Mouse (Mus musculus): ENCODE measurements around the gene Hacd3. TPM values are rescaled to one million over a fixed set of nuclear protein-coding genes. Genes with fewer than 3 reads are reported as not detected.
"Not testable (repeated sequence)": the region's sequence is repeated elsewhere in the genome, so short reads cannot be mapped to it uniquely, and the experiment has no call there.

Gene Hacd3
- polyA plus RNA-seq, 1 experiment from 2014 or later, result 104 TPM

DNA sequence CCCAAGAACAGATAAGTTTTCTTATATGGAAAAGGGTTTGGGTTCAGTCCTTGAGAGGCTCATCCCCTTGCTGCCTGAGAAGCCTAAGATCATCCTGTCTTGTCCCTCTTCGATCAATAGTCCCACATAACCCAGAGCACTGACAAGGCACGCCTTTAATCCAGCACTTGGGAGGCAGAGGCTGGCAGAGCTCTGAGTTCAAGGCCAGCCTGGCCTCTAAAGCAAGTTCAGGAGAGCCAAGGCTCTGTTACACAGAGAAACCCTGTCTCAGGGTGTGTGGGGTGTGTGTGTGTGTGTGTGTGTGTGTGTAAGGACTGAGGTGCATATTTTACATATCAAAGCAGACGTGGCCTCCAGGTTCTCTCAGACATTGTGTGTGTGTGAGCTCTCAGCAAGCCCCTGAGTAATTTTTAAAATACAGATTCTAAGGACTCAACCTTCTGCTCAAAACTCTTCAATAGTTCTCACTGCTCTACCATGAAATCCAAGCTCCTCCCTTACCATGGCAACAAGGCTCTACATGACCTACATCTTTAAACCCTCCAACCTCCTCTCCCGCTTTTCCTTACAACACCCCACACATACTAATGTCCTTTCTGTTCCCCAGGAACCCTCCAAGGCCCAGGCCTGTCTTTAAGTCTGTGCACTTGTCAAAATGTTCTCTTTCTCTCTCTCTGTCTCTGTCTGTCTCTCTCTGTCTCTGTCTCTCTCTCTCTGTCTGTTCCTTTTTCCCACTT is 5.1 kb downstream of the Hacd3 start:
- Histone ChIP-seq H3K27ac (no peak overlapping the region), H3K27me3 (no peaks in the 10 kb centered on the region), H3K9me3 (no peaks in the 10 kb centered on the region), H3K4me1 (replicated peaks) (peaks cover 21% of the 10 kb centered on the region), H3K4me2 (no peak overlapping the region), H3K36me3 (no peaks in the 10 kb centered on the region), H3K9ac (replicated peaks) (no peak overlapping the region), H3K4me3 (replicated peaks) (no peak overlapping the region)
- WGBS, result 86% methylated on average over 4 of the region's 4 CpGs
- ATAC-seq (ENCODE audit: insufficient number of reproducible peaks, insufficient read depth, low FRiP score, low TSS enrichment, low read depth), result no peak

DNA sequence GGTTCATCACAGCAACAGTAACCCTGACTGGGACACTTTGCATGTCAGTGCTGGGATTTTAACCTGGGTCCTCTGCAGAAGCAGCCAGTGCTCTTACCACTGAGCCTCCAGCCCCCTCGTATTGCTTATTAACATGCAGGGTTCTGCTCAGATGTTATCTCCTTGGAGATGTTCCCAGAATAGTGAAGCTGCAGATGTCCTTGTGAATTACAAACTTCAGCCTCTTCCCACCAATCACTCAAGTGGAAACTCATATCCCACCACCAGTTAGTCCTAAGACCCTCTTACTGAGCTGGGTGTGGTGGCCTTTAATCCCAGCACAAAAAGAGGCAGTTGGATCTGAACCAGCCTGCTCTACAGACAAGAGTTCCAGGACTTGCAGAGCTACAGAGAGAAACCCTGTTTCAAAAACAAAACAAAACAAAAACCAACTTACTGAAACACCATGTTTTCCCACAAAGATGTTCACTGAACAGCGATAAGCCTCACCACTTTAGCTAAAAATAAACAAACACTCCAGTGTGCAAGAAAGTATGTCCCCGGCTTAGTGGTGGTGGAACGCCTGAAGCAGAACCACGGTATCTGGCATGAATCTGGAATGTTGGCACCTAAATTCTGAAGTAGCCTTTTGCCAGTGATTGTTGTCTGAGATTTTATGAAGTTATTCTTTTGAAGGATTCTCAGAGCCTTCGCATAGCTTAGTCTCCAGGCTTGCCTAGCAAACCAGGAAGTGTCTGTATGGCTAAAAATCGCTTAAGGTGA is 5.9 kb downstream of the Hacd3 start:
- Histone ChIP-seq H3K9me3 (no peaks in the 10 kb centered on the region), H3K4me2 (no peak overlapping the region), H3K36me3 (peaks cover 1% of the 10 kb centered on the region; the same call in 1 of the 2 replicates), H3K4me3 (replicated peaks) (no peak overlapping the region), H3K27ac (no peak overlapping the region), H3K9ac (replicated peaks) (no peak overlapping the region), H3K27me3 (no peaks in the 10 kb centered on the region), H3K4me1 (replicated peaks) (peaks cover 21% of the 10 kb centered on the region)
- ATAC-seq (ENCODE audit: insufficient number of reproducible peaks, insufficient read depth, low FRiP score, low TSS enrichment, low read depth), result no peak
- 89% methylated on average over 7 of the region's 7 CpGs for WGBS

DNA sequence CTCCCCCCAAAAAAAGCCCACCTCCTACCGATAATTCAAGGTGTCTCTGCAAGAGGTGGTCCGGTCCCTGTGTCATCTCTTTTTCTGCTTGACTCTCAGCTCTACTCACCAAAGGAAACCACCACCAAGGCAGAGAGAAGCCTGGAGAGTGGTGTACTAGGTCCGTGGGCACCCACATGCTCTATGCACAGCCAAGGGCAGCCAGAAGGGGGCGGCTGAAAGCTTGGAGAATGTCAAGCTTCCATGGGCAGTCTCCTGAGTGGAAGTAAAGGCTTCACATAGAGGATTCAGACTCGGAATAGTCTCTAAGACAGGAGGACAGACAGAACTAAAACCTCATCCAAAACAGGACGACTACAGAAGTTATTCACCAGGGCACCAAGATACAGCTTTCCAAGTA is 10.2 kb downstream of the Hacd3 start:
- Histone ChIP-seq H3K9ac (replicated peaks) (no peak overlapping the region), H3K4me1 (replicated peaks) (no peaks in the 10 kb centered on the region), H3K36me3 (peaks cover 35% of the 10 kb centered on the region), H3K9me3 (0 out of 2 replicates have a peak, but pooled peaks cover 4% of the 10 kb centered on the region), H3K27ac (no peak overlapping the region), H3K4me3 (replicated peaks) (no peak overlapping the region), H3K4me2 (no peak overlapping the region), H3K27me3 (no peaks in the 10 kb centered on the region)
- 61% methylated on average over 6 of the region's 6 CpGs for WGBS
- no peak for ATAC-seq (ENCODE audit: insufficient number of reproducible peaks, insufficient read depth, low FRiP score, low TSS enrichment, low read depth)

DNA sequence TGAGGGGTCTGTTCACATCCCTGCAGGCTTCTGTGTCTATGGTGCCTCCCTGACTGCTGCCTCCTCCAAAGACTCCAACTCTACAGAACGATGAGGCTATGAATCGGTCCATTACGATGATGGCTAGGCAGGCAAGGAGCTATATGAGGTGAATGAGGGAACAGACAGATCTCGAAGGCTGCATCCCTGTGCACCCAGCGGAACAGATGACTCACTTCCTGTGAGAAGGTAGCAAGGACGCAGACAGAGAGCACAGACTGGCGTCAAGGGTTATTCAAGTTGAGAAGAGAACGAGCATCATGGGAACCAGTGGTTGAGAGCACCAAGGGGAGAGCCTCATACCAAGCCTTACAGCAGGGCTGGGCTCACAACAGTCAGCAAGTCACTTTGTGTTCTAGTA is 10.9 kb downstream of the Hacd3 start:
- H3K4me3 ChIP-seq (replicated peaks), result no peak overlapping the region
- H3K36me3 ChIP-seq, result peaks cover 41% of the 10 kb centered on the region
- no peaks in the 10 kb centered on the region for H3K27me3 ChIP-seq
- H3K9ac ChIP-seq (replicated peaks), result no peak overlapping the region
- 90% methylated on average over 8 of the region's 8 CpGs for WGBS
- H3K9me3 ChIP-seq, result 0 out of 2 replicates have a peak, but pooled peaks cover 4% of the 10 kb centered on the region
- H3K4me1 ChIP-seq (replicated peaks), result no peaks in the 10 kb centered on the region
- no peak overlapping the region for H3K27ac ChIP-seq
- no peak overlapping the region for H3K4me2 ChIP-seq
- ATAC-seq (ENCODE audit: insufficient number of reproducible peaks, insufficient read depth, low FRiP score, low TSS enrichment, low read depth), result no peak

DNA sequence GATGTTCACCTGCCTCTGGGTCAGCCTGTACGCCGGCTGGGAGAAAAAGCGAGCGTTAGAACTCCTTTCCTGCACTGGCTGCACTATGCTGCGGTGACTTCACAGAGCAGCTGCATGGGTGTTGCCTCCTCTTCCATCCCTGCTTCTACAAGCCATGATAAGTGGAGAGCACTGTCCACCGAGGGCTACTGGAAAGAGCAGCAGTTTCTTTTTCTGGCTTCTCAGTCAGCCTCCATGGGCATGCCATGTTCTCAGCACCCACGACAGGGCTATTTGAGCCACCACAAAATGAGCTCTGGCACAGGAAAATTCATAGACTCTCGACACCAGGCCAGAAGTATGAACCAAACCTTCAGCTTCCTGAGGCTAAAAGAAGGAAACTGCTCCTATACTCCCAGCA is 15.8 kb downstream of the Hacd3 start:
- no peaks in the 10 kb centered on the region for H3K4me1 ChIP-seq (replicated peaks)
- H3K9me3 ChIP-seq, result 0 out of 2 replicates have a peak, but pooled peaks cover 4% of the 10 kb centered on the region
- ATAC-seq (ENCODE audit: insufficient number of reproducible peaks, insufficient read depth, low FRiP score, low TSS enrichment, low read depth), result no peak
- H3K4me2 ChIP-seq, result no peak overlapping the region
- WGBS, result 94% methylated on average over 8 of the region's 8 CpGs
- no peaks in the 10 kb centered on the region for H3K27me3 ChIP-seq
- H3K9ac ChIP-seq (replicated peaks), result no peak overlapping the region
- H3K4me3 ChIP-seq (replicated peaks), result no peak overlapping the region
- H3K27ac ChIP-seq, result no peak overlapping the region
- H3K36me3 ChIP-seq, result peaks cover 82% of the 10 kb centered on the region

DNA sequence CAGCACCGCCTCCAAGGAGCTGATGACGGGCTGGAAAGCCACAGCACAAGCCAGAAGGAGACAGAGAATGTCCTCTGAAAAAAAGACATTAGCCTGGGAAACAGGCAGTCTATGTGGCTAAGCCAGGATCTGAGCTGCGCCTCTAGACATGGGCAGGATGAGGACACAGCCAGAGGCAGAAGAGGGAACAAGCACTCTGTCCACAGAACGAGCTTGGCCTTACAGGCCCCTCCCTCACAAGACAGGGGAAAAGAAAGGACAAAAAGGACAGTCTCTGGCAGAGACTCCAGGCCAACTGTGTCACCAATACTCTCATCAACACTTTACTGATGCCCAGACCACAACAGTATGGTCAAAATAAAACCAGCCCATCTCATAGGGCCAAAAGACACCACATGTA is 20.0 kb downstream of the Hacd3 start:
- Histone ChIP-seq H3K36me3 (peaks cover 84% of the 10 kb centered on the region), H3K27ac (no peak overlapping the region), H3K9ac (replicated peaks) (no peak overlapping the region), H3K27me3 (no peaks in the 10 kb centered on the region), H3K4me3 (replicated peaks) (no peak overlapping the region), H3K4me1 (replicated peaks) (no peaks in the 10 kb centered on the region), H3K9me3 (no peaks in the 10 kb centered on the region), H3K4me2 (no peak overlapping the region)
- WGBS, result 75% methylated on average over 4 of the region's 4 CpGs
- no peak for ATAC-seq (ENCODE audit: insufficient number of reproducible peaks, insufficient read depth, low FRiP score, low TSS enrichment, low read depth)

DNA sequence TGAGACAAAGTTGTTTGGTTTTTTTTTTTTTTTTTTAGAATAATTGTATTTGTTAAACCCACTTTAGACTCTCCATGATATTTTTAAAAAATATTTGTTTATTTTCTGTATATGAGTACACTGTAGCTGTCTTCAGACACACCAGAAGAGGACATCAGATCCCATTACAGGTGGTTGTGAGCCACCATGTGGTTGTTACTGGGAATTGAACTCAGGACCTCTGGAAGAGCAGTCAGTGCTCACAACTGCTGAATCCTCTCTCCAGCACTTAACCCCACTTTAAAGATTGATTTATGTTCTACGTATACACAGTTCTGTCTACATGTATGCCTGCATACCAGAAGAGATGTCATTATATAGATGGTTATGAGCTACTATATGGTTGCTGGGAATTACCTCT is 26.0 kb downstream of the Hacd3 start:
- ATAC-seq (ENCODE audit: insufficient number of reproducible peaks, insufficient read depth, low FRiP score, low TSS enrichment, low read depth); H3K4me2 ChIP-seq; H3K4me3 ChIP-seq (replicated peaks); H3K27me3 ChIP-seq; H3K9me3 ChIP-seq; H3K4me1 ChIP-seq (replicated peaks); H3K9ac ChIP-seq (replicated peaks); H3K27ac ChIP-seq: not testable (repeated sequence)
- peaks cover 87% of the 10 kb centered on the region for H3K36me3 ChIP-seq
- 95% methylated on average over 1 of the region's 1 CpGs for WGBS

DNA sequence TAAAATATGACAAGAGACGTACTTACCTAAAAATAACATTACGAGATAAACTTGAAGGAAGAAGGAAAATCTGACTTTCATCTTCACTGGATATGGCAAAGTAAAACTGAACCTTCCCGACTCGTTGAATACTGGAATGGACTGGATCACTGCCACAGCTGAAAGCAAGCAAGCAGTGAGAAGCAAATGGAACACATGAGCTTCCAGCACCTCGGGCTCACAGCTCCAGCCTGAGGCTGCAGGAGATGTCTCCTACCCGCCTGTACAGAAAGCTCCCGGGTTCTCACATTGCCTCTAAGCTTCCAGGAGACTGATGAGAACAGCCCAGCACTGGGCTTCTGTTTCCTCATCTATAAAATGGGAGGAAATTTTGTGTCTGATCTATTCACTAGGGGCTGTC is 31.2 kb downstream of the Hacd3 start:
- no peaks in the 10 kb centered on the region for H3K27me3 ChIP-seq
- no peaks in the 10 kb centered on the region for H3K4me1 ChIP-seq (replicated peaks)
- no peak for ATAC-seq (ENCODE audit: insufficient number of reproducible peaks, insufficient read depth, low FRiP score, low TSS enrichment, low read depth)
- WGBS, result 89% methylated on average over 7 of the region's 7 CpGs
- no peak overlapping the region for H3K4me3 ChIP-seq (replicated peaks)
- no peaks in the 10 kb centered on the region for H3K9me3 ChIP-seq
- peaks cover 95% of the 10 kb centered on the region for H3K36me3 ChIP-seq
- no peak overlapping the region for H3K4me2 ChIP-seq
- no peak overlapping the region for H3K27ac ChIP-seq
- H3K9ac ChIP-seq (replicated peaks), result no peak overlapping the region

DNA sequence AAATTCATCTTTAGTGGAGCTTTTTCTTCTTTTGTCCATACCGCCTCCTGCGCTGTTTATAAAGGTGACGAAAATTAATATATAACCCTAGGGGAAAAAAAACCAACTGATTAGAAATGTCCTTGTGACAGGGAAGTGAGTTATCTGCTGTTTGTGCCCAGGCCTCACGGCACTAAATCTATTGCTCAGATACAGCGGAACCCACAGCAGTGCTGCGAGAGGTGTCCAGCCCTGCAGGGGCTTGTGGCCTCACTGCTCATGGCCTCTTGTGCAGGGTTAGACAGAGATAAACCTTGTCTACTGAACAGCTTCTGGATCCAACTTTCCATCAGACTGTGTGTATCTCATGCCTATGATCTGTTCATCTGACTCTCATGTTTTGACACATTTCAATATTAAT is 33.0 kb downstream of the Hacd3 start:
- Histone ChIP-seq H3K4me3 (replicated peaks) (no peak overlapping the region), H3K27ac (no peak overlapping the region), H3K4me1 (replicated peaks) (no peaks in the 10 kb centered on the region), H3K36me3 (peaks cover 98% of the 10 kb centered on the region), H3K4me2 (no peak overlapping the region), H3K27me3 (no peaks in the 10 kb centered on the region), H3K9ac (replicated peaks) (no peak overlapping the region), H3K9me3 (no peaks in the 10 kb centered on the region)
- ATAC-seq (ENCODE audit: insufficient number of reproducible peaks, insufficient read depth, low FRiP score, low TSS enrichment, low read depth), result no peak
- WGBS, result 86% methylated on average over 6 of the region's 6 CpGs

DNA sequence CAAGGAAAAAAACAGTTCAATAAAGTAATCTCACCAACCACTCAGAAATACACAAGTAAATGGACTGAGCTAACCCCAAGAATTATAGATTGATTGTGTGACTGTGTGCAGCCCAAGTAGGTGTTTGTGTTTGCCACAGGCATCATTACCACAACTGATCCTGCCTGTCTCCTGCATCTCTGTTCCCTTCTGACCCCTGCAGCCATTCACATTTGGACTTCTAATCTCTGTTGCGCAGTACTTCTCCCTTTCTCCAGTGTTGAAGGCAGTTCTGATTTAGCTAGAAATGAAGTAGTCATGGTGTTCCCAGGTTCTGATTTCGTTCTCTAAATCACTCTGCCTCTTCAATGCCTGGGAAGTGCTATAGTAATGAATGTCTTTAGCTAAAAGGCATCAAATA is 33.8 kb downstream of the Hacd3 start:
- Histone ChIP-seq H3K27me3 (no peaks in the 10 kb centered on the region), H3K4me3 (replicated peaks) (no peak overlapping the region), H3K4me2 (no peak overlapping the region), H3K9ac (replicated peaks) (no peak overlapping the region), H3K27ac (no peak overlapping the region), H3K4me1 (replicated peaks) (no peaks in the 10 kb centered on the region), H3K9me3 (no peaks in the 10 kb centered on the region), H3K36me3 (peaks cover 98% of the 10 kb centered on the region)
- 94% methylated on average over 2 of the region's 2 CpGs for WGBS
- no peak for ATAC-seq (ENCODE audit: insufficient number of reproducible peaks, insufficient read depth, low FRiP score, low TSS enrichment, low read depth)

DNA sequence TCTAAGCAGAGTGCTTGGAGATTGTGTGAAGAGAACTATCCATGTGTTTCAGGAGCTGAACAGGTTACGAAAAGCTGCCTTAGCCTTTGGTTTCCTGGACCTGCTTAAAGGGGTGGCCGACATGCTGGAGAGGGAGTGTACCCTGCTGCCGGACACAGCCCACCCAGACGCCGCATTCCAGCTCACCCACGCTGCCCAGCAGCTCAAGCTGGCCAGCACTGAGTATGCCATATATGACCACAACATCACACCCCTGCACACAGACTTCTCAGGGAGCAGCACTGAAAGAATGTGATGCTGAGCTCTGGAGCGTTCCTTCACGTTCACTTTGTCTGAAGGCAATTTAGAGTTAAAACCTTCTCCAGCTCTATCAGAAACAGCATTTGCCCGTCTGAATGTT is 35.7 kb downstream of the Hacd3 start:
- ATAC-seq (ENCODE audit: insufficient number of reproducible peaks, insufficient read depth, low FRiP score, low TSS enrichment, low read depth), result no peak
- Histone ChIP-seq H3K27me3 (no peaks in the 10 kb centered on the region), H3K36me3 (peaks cover 99% of the 10 kb centered on the region), H3K9me3 (no peaks in the 10 kb centered on the region), H3K27ac (no peak overlapping the region), H3K9ac (replicated peaks) (no peak overlapping the region), H3K4me2 (no peak overlapping the region), H3K4me3 (replicated peaks) (no peak overlapping the region), H3K4me1 (replicated peaks) (no peaks in the 10 kb centered on the region)
- 86% methylated on average over 9 of the region's 9 CpGs for WGBS

Measured in limb, embryonic 12.5 days (tissue).